Mouse (Mus musculus): ENCODE results near the gene Olfr206.

- TF ChIP-seq POLR2A (IDR thresholded peaks at IDR 0.05; ENCODE audit: insufficient read depth, low read length), result no peak
- no peak for TF ChIP-seq EP300 (IDR thresholded peaks at IDR 0.05; ENCODE audit: insufficient read depth, low read depth, low read length)
- TF ChIP-seq CTCF (IDR thresholded peaks at IDR 0.05; ENCODE audit: low read depth, low read length), result no peak
Observed at GRCm38 (mm10) chr16:59298581-59298980, 50.5 kb downstream of the Olfr206 start, which contains the start of gene Olfr203.

Measured in ES-Bruce4 (cell line).